Mouse (Mus musculus) megakaryocyte, embryonic 14.5 days (primary cell): ENCODE measurements around the gene Adal. TPM values are rescaled to one million over a fixed set of nuclear protein-coding genes. Genes with fewer than 3 reads are reported as not detected.

Experiments used
- H3K27me3 ChIP-seq: replicated peaks from 2 replicates; pipeline ENCODE3; 2012; ENCODE audit warnings: inconsistent platforms
- H3K36me3 ChIP-seq: replicated peaks from 2 replicates; pipeline ENCODE3; 2012; ENCODE audit warnings: low read length, inconsistent platforms, mixed read lengths
- H3K4me1 ChIP-seq: 2 replicates; pipeline ENCODE4 v1.6.1; 2012; ENCODE audit warnings: inconsistent platforms
- H3K4me3 ChIP-seq: replicated peaks from 2 replicates; pipeline ENCODE3; 2012; ENCODE audit warnings: moderate library complexity, mild to moderate bottlenecking, inconsistent platforms
- H3K9me3 ChIP-seq: 2 replicates; pipeline ENCODE4 v1.6.1; 2012; ENCODE audit warnings: inconsistent platforms
- FLI1 ChIP-seq: IDR thresholded peaks from 2 replicates; pipeline ENCODE4 v1.6.1; 2012; ENCODE audit warnings: low read length, inconsistent platforms, mixed read lengths
- GATA1 ChIP-seq: IDR thresholded peaks from 3 replicates; pipeline ENCODE4 v1.6.1; 2012; ENCODE audit warnings: mixed read lengths, low read length, inconsistent platforms, borderline replicate concordance
- polyA plus RNA-seq: library from polyadenylated mRNA; stranded (reverse); fragments of >175 nt; gene quantifications from 2 replicates; pipeline ENCODE4 v1.2.3, GENCODE M21; 2012; ENCODE audit warnings: low replicate concordance; ENCODE audit not compliant: insufficient read depth

Gene Adal
- polyA plus RNA-seq, 1 experiment: 1.9 TPM

GRCm38 (mm10) chr2:121170980-121171742, 30.9 kb downstream of the Adal start, which contains the start of gene Zscan29:
TSS of gene Zscan29 (minus strand) at chr2:121171125.
- no peaks in the 10 kb centered on the region for H3K27me3 ChIP-seq
- peaks cover 36% of the 10 kb centered on the region for H3K4me1 ChIP-seq
- TF ChIP-seq GATA1 (no peak), FLI1 (no peak; the same call in 1 of the 2 replicates)
- H3K4me3 ChIP-seq: peak within 1 kb of the TSS; percentile 93
- H3K36me3 ChIP-seq: peaks cover 61% of the 10 kb centered on the region
- H3K9me3 ChIP-seq: no peaks in the 10 kb centered on the region

- Histone ChIP-seq H3K36me3 (peaks cover 92% of the 10 kb centered on the region), H3K27me3 (no peaks in the 10 kb centered on the region), H3K4me1 (peaks cover 39% of the 10 kb centered on the region), H3K4me3 (no peak overlapping the region), H3K9me3 (no peaks in the 10 kb centered on the region)
- no peak for TF ChIP-seq FLI1
- no peak for TF ChIP-seq GATA1
These were observed 38.7 kb downstream of the Adal start for GRCm38 (mm10) chr2:121178828-121179479.

GRCm38 (mm10) chr2:121183431-121183830, 43.2 kb downstream of the Adal start:
- Histone ChIP-seq H3K9me3 (no peaks in the 10 kb centered on the region), H3K36me3 (peaks cover 91% of the 10 kb centered on the region), H3K4me1 (peaks cover 24% of the 10 kb centered on the region), H3K4me3 (no peak overlapping the region), H3K27me3 (no peaks in the 10 kb centered on the region)
- TF ChIP-seq GATA1 (no peak), FLI1 (no peak)

GRCm38 (mm10) chr2:121184142-121184541, 43.9 kb downstream of the Adal start:
- Histone ChIP-seq H3K36me3 (peaks cover 96% of the 10 kb centered on the region), H3K9me3 (no peaks in the 10 kb centered on the region)
- no peak for TF ChIP-seq GATA1
- no peak for TF ChIP-seq FLI1

GRCm38 (mm10) chr2:121188530-121188929, 48.3 kb downstream of the Adal start:
- no peaks in the 10 kb centered on the region for H3K27me3 ChIP-seq
- no peaks in the 10 kb centered on the region for H3K9me3 ChIP-seq
- no peaks in the 10 kb centered on the region for H3K4me1 ChIP-seq
- H3K4me3 ChIP-seq: no peak overlapping the region
- no peak for TF ChIP-seq FLI1
- no peak for TF ChIP-seq GATA1
- H3K36me3 ChIP-seq: peaks cover 97% of the 10 kb centered on the region

More at GRCm38 (mm10) chr2:121184142-121184541, 43.9 kb downstream of the Adal start:
- H3K27me3 ChIP-seq: no peaks in the 10 kb centered on the region
- no peak overlapping the region for H3K4me3 ChIP-seq
- H3K4me1 ChIP-seq: peaks cover 20% of the 10 kb centered on the region

GRCm38 (mm10) chr2:121195466-121195865, 55.2 kb downstream of the Adal start:
- TF ChIP-seq GATA1: no peak
- no peak for TF ChIP-seq FLI1
- H3K4me3 ChIP-seq: no peak overlapping the region
- H3K4me1 ChIP-seq: no peaks in the 10 kb centered on the region
- no peaks in the 10 kb centered on the region for H3K27me3 ChIP-seq
- peaks cover 98% of the 10 kb centered on the region for H3K36me3 ChIP-seq
- H3K9me3 ChIP-seq: no peaks in the 10 kb centered on the region

GRCm38 (mm10) chr2:121204276-121204675, 64.0 kb downstream of the Adal start:
- Histone ChIP-seq H3K4me3 (no peak overlapping the region), H3K27me3 (no peaks in the 10 kb centered on the region), H3K9me3 (no peaks in the 10 kb centered on the region), H3K4me1 (peaks cover 27% of the 10 kb centered on the region), H3K36me3 (peaks cover 99% of the 10 kb centered on the region)
- TF ChIP-seq GATA1 (no peak), FLI1 (no peak)

Other genes with a start within 250 kb of the Adal start
- 3.7 TPM in 1 of 2 replicates, not detected in the other for gene Ubr1, start 169.7 kb upstream of the Adal start, polyA plus RNA-seq
- 0.64 and 1.4 TPM in 2 replicates for gene Tmem62, start 163.4 kb upstream of the Adal start, polyA plus RNA-seq
- gene Ccndbp1, start 132.0 kb upstream of the Adal start, polyA plus RNA-seq: 3.2 and 12.3 TPM in 2 replicates
- gene Epb42, start 103.4 kb upstream of the Adal start, polyA plus RNA-seq: 2.6 TPM in 1 of 2 replicates, not detected in the other
- 0.03 TPM in 1 of 2 replicates, not detected in the other for gene Tgm5, start 54.6 kb upstream of the Adal start, polyA plus RNA-seq
- not detected in 2 replicates for gene Tgm7, start 30.6 kb upstream of the Adal start, polyA plus RNA-seq
- gene Lcmt2, start 225 bp downstream of the Adal start, polyA plus RNA-seq: 2.6 and 3.3 TPM in 2 replicates
- 1.0 and 3.2 TPM in 2 replicates for gene Tubgcp4, start 30.2 kb downstream of the Adal start, polyA plus RNA-seq
- 3.4 and 5.5 TPM in 2 replicates for gene Zscan29, start 30.7 kb downstream of the Adal start, polyA plus RNA-seq
- 8.6 TPM in 1 of 2 replicates, not detected in the other for gene Trp53bp1, start 131.0 kb downstream of the Adal start, polyA plus RNA-seq
- 1.6 and 11.4 TPM in 2 replicates for gene Map1a, start 149.2 kb downstream of the Adal start, polyA plus RNA-seq
- gene Ppip5k1, start 215.0 kb downstream of the Adal start, polyA plus RNA-seq: 1.9 TPM in 1 of 2 replicates, not detected in the other
- gene Ckmt1, start 217.3 kb downstream of the Adal start, polyA plus RNA-seq: not detected in 2 replicates
- gene Strc, start 246.7 kb downstream of the Adal start, polyA plus RNA-seq: not detected in 2 replicates